Mouse (Mus musculus): ENCODE data around the gene Slc12a9. TPM values are rescaled to one million over a fixed set of nuclear protein-coding genes. Genes with fewer than 3 reads are reported as not detected.

The Slc12a9 gene
- polyA plus RNA-seq, 1 experiment from 2014 or later, result 11.6 TPM

GRCm38 (mm10) chr5:137293839-137294743 is 39.3 kb downstream of the Slc12a9 start, which contains the start of gene Ufsp1:
Ufsp1 (plus strand) TSS chr5:137294629.
- H3K9me3 ChIP-seq (ENCODE audit: control insufficient read depth, low read length), result no peaks in the 10 kb centered on the region
- H3K36me3 ChIP-seq (ENCODE audit: control insufficient read depth, insufficient read depth, low read length), result peaks cover 40% of the 10 kb centered on the region
- H3K4me3 ChIP-seq (ENCODE audit: low read length), result peak within 1 kb of the TSS; percentile 59
- peak within 1 kb of the TSS; percentile 94 for H3K27ac ChIP-seq (ENCODE audit: low read length)
- peak within 1 kb of the TSS; percentile 69 for H3K9ac ChIP-seq (ENCODE audit: low read length)
- peak; percentile 96 for ATAC-seq (ENCODE audit: low read depth)
- WGBS, result under 1% methylated on average over 52 of the region's 52 CpGs
- H3K4me1 ChIP-seq (replicated peaks; ENCODE audit: control insufficient read depth, insufficient read depth, low read length), result peaks cover 16% of the 10 kb centered on the region
- H3K4me2 ChIP-seq (ENCODE audit: low read depth, low read length), result peak within 1 kb of the TSS; percentile 63
- peaks cover 15% of the 10 kb centered on the region for H3K27me3 ChIP-seq (ENCODE audit: control insufficient read depth, insufficient read depth, low read depth, low read length)

DNA sequence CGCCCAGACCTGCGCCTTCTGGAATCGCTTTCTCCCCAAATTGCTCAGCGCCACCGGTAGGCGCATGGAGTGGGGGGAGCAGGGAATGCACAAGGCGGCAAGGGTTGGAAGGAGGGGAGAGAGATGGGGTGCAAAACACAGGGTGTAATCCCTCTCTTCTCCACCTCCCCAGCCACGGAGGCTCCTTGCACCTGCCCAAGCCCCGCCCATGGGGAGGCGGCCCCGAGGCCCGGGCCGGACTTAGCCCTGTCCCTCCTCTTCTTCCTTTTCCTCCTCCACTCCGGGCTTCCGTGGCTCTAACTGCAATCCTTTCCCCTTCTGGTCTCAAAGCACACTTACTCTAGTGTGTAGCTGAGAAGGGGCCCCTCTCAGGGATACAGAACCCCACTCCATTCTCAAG is 40.1 kb downstream of the Slc12a9 start:
- Histone ChIP-seq H3K9me3 (ENCODE audit: control insufficient read depth, low read length) (no peaks in the 10 kb centered on the region), H3K27ac (ENCODE audit: low read length) (peak overlapping the region; percentile 94), H3K4me1 (replicated peaks; ENCODE audit: control insufficient read depth, insufficient read depth, low read length) (peaks cover 23% of the 10 kb centered on the region), H3K36me3 (ENCODE audit: control insufficient read depth, insufficient read depth, low read length) (peaks cover 32% of the 10 kb centered on the region), H3K27me3 (ENCODE audit: control insufficient read depth, insufficient read depth, low read depth, low read length) (peaks cover 21% of the 10 kb centered on the region), H3K4me2 (ENCODE audit: low read depth, low read length) (peak overlapping the region; percentile 63), H3K9ac (ENCODE audit: low read length) (peak overlapping the region; percentile 69), H3K4me3 (ENCODE audit: low read length) (peak overlapping the region; percentile 59)
- peak; percentile 57 for ATAC-seq (ENCODE audit: low read depth)
- WGBS, result under 1% methylated on average over 15 of the region's 15 CpGs

- 68% methylated on average over 15 of the region's 15 CpGs for WGBS
- Histone ChIP-seq H3K4me3 (ENCODE audit: low read length) (no peak overlapping the region), H3K27me3 (ENCODE audit: control insufficient read depth, insufficient read depth, low read depth, low read length) (peaks cover 35% of the 10 kb centered on the region), H3K4me2 (ENCODE audit: low read depth, low read length) (no peak overlapping the region), H3K9ac (ENCODE audit: low read length) (no peak overlapping the region), H3K9me3 (ENCODE audit: control insufficient read depth, low read length) (no peaks in the 10 kb centered on the region), H3K4me1 (replicated peaks; ENCODE audit: control insufficient read depth, insufficient read depth, low read length) (peaks cover 34% of the 10 kb centered on the region), H3K27ac (ENCODE audit: low read length) (no peak overlapping the region), H3K36me3 (ENCODE audit: control insufficient read depth, insufficient read depth, low read length) (peaks cover 14% of the 10 kb centered on the region)
- no peak for ATAC-seq (ENCODE audit: low read depth)
Observed at GRCm38 (mm10) chr5:137291381-137291926, 41.9 kb downstream of the Slc12a9 start.

- ATAC-seq (ENCODE audit: low read depth), result no peak
- Histone ChIP-seq H3K4me2 (ENCODE audit: low read depth, low read length) (no peak overlapping the region), H3K9ac (ENCODE audit: low read length) (no peak overlapping the region), H3K27ac (ENCODE audit: low read length) (no peak overlapping the region), H3K36me3 (ENCODE audit: control insufficient read depth, insufficient read depth, low read length) (peaks cover 6% of the 10 kb centered on the region; the same call in 1 of the 2 replicates), H3K4me1 (replicated peaks; ENCODE audit: control insufficient read depth, insufficient read depth, low read length) (peaks cover 34% of the 10 kb centered on the region), H3K9me3 (ENCODE audit: control insufficient read depth, low read length) (no peaks in the 10 kb centered on the region), H3K4me3 (ENCODE audit: low read length) (no peak overlapping the region), H3K27me3 (ENCODE audit: control insufficient read depth, insufficient read depth, low read depth, low read length) (peaks cover 40% of the 10 kb centered on the region)
- 20% methylated on average over 15 of the region's 15 CpGs for WGBS
Observed at GRCm38 (mm10) chr5:137290677-137291076, 42.7 kb downstream of the Slc12a9 start.

DNA sequence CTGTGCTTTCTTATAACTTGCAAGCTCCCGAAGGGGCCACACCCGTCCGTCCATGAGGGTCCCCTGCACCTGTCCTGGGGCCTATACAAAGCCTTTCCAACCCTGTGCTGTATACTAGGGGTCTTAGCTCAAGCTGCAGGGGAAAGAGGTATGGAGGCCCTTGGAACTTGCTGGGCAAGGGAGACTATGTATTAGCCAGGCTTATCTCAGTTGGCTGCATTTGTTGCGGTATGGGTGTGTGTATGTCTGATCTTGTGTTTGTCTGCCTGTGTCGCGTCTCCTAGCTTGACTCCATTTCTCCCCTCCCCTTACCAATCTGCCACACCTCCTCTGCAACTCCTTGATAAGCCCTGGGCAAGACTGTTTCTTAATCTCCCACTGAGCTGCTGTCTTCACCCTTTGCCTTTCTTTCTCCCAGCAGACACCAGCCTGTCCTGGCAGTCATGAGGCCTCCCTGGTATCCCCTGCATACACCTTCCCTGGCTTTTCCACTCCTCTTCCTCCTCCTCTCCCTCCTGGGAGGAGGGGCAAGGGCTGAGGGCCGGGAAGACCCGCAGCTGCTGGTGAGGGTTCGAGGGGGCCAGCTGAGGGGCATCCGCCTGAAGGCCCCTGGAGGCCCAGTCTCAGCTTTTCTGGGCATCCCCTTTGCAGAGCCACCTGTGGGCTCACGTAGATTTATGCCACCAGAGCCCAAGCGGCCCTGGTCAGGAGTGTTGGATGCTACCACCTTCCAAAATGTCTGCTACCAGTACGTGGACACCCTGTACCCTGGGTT is 43.6 kb downstream of the Slc12a9 start:
- WGBS, result 46% methylated on average over 13 of the region's 13 CpGs
- Histone ChIP-seq H3K9ac (ENCODE audit: low read length) (no peak overlapping the region), H3K4me3 (ENCODE audit: low read length) (no peak overlapping the region), H3K4me2 (ENCODE audit: low read depth, low read length) (no peak overlapping the region), H3K27ac (ENCODE audit: low read length) (no peak overlapping the region), H3K9me3 (ENCODE audit: control insufficient read depth, low read length) (no peaks in the 10 kb centered on the region), H3K4me1 (replicated peaks; ENCODE audit: control insufficient read depth, insufficient read depth, low read length) (peaks cover 27% of the 10 kb centered on the region), H3K27me3 (ENCODE audit: control insufficient read depth, insufficient read depth, low read depth, low read length) (peaks cover 40% of the 10 kb centered on the region), H3K36me3 (ENCODE audit: control insufficient read depth, insufficient read depth, low read length) (no peaks in the 10 kb centered on the region)
- ATAC-seq (ENCODE audit: low read depth), result no peak

GRCm38 (mm10) chr5:137288999-137289470 is 44.4 kb downstream of the Slc12a9 start:
- Histone ChIP-seq H3K27me3 (ENCODE audit: control insufficient read depth, insufficient read depth, low read depth, low read length) (peaks cover 40% of the 10 kb centered on the region), H3K9ac (ENCODE audit: low read length) (0 out of 2 replicates have a peak overlapping the region, but pooled peaks have one; percentile 44), H3K36me3 (ENCODE audit: control insufficient read depth, insufficient read depth, low read length) (no peaks in the 10 kb centered on the region), H3K4me2 (ENCODE audit: low read depth, low read length) (peak overlapping the region; percentile 67), H3K4me1 (replicated peaks; ENCODE audit: control insufficient read depth, insufficient read depth, low read length) (peaks cover 26% of the 10 kb centered on the region), H3K9me3 (ENCODE audit: control insufficient read depth, low read length) (no peaks in the 10 kb centered on the region), H3K4me3 (ENCODE audit: low read length) (peak overlapping the region; percentile 42), H3K27ac (ENCODE audit: low read length) (no peak overlapping the region)
- whole genome bisulfite sequencing, result 3% methylated on average over 25 of the region's 25 CpGs
- no peak for ATAC-seq (ENCODE audit: low read depth)

DNA sequence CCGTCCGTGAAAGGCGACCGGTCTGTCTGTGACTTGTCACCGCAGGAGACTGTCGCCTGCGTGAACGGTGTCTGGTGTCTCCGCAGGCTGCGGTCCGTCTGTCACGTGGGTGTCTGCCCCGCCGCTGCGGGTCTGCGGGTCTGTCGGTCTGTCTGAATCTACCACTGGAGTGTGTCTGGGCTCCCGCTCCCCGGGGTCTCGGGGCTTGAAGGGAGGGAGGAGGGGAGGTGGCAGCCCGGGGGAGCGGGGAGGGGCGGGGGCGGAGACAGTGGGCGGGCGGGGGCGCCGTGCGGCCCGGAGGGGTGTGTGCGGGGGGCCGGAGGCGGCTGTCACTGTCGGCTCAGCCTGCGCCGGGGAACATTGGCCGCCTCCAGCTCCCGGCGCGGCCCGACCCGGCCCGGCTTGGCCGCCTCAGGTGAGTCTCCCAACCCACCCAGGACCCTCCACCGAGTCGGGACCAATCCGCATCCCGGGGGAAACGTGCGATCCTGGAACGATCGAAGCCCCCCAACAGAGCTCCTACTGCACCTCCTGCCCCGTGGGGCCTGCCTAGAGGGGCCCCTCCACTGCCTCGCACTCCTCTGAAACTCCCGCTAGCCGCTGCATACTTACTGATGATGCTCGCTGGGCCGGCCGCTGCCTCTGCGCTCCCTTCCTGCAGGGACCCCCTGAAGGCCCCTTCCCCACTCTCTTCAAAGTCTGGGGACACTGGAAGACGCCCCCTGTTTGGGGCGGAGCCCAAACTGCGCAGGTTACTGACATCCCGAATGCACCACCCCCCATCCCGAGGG is 45.2 kb downstream of the Slc12a9 start:
- ATAC-seq (ENCODE audit: low read depth), result peak; percentile 14
- WGBS, result under 1% methylated on average over 54 of the region's 65 CpGs
- Histone ChIP-seq H3K9ac (ENCODE audit: low read length) (peak overlapping the region; percentile 58), H3K36me3 (ENCODE audit: control insufficient read depth, insufficient read depth, low read length) (no peaks in the 10 kb centered on the region), H3K27ac (ENCODE audit: low read length) (no peak overlapping the region), H3K4me3 (ENCODE audit: low read length) (peak overlapping the region; percentile 42), H3K4me1 (replicated peaks; ENCODE audit: control insufficient read depth, insufficient read depth, low read length) (peaks cover 23% of the 10 kb centered on the region), H3K27me3 (ENCODE audit: control insufficient read depth, insufficient read depth, low read depth, low read length) (peaks cover 40% of the 10 kb centered on the region), H3K4me2 (ENCODE audit: low read depth, low read length) (peak overlapping the region; percentile 67), H3K9me3 (ENCODE audit: control insufficient read depth, low read length) (no peaks in the 10 kb centered on the region)

- Histone ChIP-seq H3K27ac (ENCODE audit: low read length) (no peak within 1 kb of the TSS), H3K9me3 (ENCODE audit: control insufficient read depth, low read length) (no peaks in the 10 kb centered on the region), H3K4me2 (ENCODE audit: low read depth, low read length) (peak within 1 kb of the TSS; percentile 67), H3K4me3 (ENCODE audit: low read length) (peak within 1 kb of the TSS; percentile 42), H3K36me3 (ENCODE audit: control insufficient read depth, insufficient read depth, low read length) (no peaks in the 10 kb centered on the region), H3K9ac (ENCODE audit: low read length) (peak within 1 kb of the TSS; percentile 58), H3K27me3 (ENCODE audit: control insufficient read depth, insufficient read depth, low read depth, low read length) (peaks cover 40% of the 10 kb centered on the region), H3K4me1 (replicated peaks; ENCODE audit: control insufficient read depth, insufficient read depth, low read length) (peaks cover 19% of the 10 kb centered on the region)
- under 1% methylated on average over 39 of the region's 40 CpGs for WGBS
- peak; percentile 6 for ATAC-seq (ENCODE audit: low read depth)
Observed at GRCm38 (mm10) chr5:137287032-137287952, 46.1 kb downstream of the Slc12a9 start, which contains the start of gene Ache. Ache (plus strand) TSS chr5:137287519.

Data from lung, embryonic 16.5 days (tissue).